Mouse (Mus musculus): ENCODE measurements at regions not wholly inside any gene's neighbourhood (a gene's known extent, or its start where the extent isn't known, plus 50 kb on each side); places are given as distances from the start of the nearest gene placed in this dataset.
"Not testable (repeated sequence)": the region's sequence is repeated elsewhere in the genome, so short reads cannot be mapped to it uniquely, and the experiment has no call there.

DNA sequence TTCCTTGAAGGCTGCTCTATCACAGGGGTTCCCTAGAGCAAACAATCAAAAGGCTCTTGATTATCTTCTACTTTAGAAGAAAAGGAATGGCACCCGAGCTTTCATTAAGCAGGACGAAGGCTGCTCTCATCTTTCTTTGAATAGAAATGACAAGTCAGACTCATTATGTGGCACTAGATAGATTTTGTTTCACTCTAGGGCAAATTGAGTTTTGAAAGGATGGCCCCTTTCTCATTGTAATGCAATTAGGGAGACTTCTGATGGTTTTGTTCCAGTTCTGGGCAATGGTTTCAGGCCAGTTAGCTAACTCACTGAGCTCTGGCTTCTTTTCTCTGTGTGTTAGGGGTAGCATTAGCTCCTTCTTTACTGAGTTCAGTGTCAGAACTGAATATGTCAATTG is 69.5 kb upstream of the Acpp start:
- CTCF ChIA-PET: interaction anchor here in 2 of 4 experiments (0.6 to 1.0 kb wide), 2 partner anchors 34 kb away, joined by 3 read pairs; no protein-coding TSS in a partner anchor
- POLR2A ChIA-PET: interaction anchor here in 2 of 4 experiments (0.6 to 0.9 kb wide), 2 partner anchors 132 to 955 kb away, joined by 3 read pairs; no protein-coding TSS in a partner anchor

- ChIA-PET CTCF (interaction anchor here in 1 of 4 experiments (1.0 kb wide), 1 partner anchor 33 kb away, joined by 3 read pairs; no protein-coding TSS in a partner anchor), POLR2A (interaction anchor here in 1 of 4 experiments (0.9 kb wide), 1 partner anchor 131 kb away, joined by 3 read pairs; no protein-coding TSS in a partner anchor)
Measured at GRCm38 (mm10) chr9:104406491-104406890, 68.9 kb upstream of the Acpp start.

DNA sequence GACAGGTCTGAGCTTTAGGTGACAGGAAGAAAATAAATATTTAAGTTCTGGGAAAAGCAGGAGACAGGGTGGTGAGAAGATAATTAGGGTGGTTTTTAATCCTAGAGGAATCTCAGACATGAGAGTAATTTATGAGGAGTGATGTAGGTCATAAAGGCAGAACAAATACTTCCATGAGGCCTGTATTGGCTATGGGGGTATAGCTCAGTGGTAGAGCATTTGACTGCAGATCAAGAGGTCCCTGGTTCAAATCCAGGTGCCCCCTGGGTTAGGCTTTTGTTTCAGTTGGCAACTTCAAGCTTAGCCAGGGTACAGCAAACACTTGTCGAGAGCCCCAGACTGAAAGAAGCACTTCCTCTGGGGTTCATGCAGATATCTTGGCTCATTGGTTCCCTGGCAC is 66.3 kb upstream of the Acpp start:
- ChIA-PET POLR2A (interaction anchor here in 2 of 4 experiments (0.6 to 1.3 kb wide), 2 partner anchors 10 to 1456 kb away, joined by 3 to 4 read pairs; no protein-coding TSS in a partner anchor), CTCF (no interaction called here)

DNA sequence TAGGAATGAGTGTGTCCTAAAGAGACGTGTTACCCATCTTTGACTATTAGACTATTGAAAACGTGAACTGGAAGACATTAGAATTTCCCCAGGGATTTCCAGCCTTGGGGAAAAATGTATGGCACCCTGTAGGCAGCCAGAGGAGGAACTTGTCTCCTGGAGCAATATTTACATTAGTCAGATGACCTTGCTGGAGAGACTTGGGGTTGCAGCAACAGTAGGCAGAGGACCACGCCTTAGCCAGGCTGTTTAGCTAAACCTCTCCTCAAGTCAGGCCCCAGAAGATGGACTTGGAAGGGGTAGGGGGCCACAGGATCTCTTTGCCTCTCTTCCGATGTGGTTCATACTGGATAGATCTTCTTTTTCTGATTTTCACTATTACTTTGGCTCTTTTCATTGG is 64.1 kb upstream of the Acpp start:
- CTCF ChIA-PET: interaction anchor here in 2 of 4 experiments (1.5 kb wide), 2 partner anchors 8 to 9 kb away, joined by 4 read pairs; no protein-coding TSS in a partner anchor
- POLR2A ChIA-PET: interaction anchor here in 1 of 4 experiments (1.9 kb wide), 1 partner anchor 11 kb away, joined by 4 read pairs; no protein-coding TSS in a partner anchor

- CTCF ChIA-PET: interaction anchor here in 2 of 4 experiments (0.8 to 1.2 kb wide), 2 partner anchors 10 kb away, joined by 3 to 4 read pairs; no protein-coding TSS in a partner anchor
- POLR2A ChIA-PET: interaction anchor here in 1 of 4 experiments (0.8 to 1.9 kb wide), 3 partner anchors 9 to 27 kb away, joined by 3 to 4 read pairs (median 3); no protein-coding TSS in a partner anchor
Measured at GRCm38 (mm10) chr9:104399927-104400326, 62.4 kb upstream of the Acpp start.

- POLR2A ChIA-PET: not testable (repeated sequence)
- CTCF ChIA-PET: interaction anchor here in 1 of 4 experiments (1.2 kb wide), 1 partner anchor 12 kb away, joined by 5 read pairs; no protein-coding TSS in a partner anchor
Measured at GRCm38 (mm10) chr9:104398484-104398883, 60.9 kb upstream of the Acpp start.

- ChIA-PET POLR2A (no interaction called here), CTCF (no interaction called here)
Measured at GRCm38 (mm10) chr9:104387805-104388204, 50.3 kb upstream of the Acpp start.
